Comparison of ENCODE assay signal across 8 mouse cellular contexts in genomic region chr15:103323070-103323454, GRCm38 (mm10). TPM values are rescaled to one million over a fixed set of nuclear protein-coding genes. Genes with fewer than 3 reads are reported as not detected.
A peak's percentile ranks its signal among the peaks of the same experiment; 100 is the strongest.
DNase-seq lines count a peak whose midpoint lies in the region; ATAC-seq and TF ChIP-seq lines count a peak whose summit lies in the region.

No protein-coding gene starts in this region.

- peak overlapping the region; percentile 69 for H3K27ac ChIP-seq in kidney, postnatal 0 days
- no peak overlapping the region for H3K27ac ChIP-seq in bone marrow, adult 2 months (ENCODE audit: control insufficient read depth, insufficient read depth, low read depth, low read length, poor library complexity)
- H3K27ac ChIP-seq in embryonic facial prominence, embryonic 15.5 days (replicated peaks) = peak overlapping the region; percentile 39; the same call in 1 of the 2 replicates
- H3K27ac ChIP-seq in intestine, embryonic 16.5 days (ENCODE audit: low read length) = no peak overlapping the region
- peak overlapping the region; percentile 80 for H3K27ac ChIP-seq in midbrain, embryonic 14.5 days (replicated peaks; ENCODE audit: low read depth, low read length)

- H3K36me3 ChIP-seq in kidney, postnatal 0 days (ENCODE audit: insufficient read depth, low read length) = no peaks in the 10 kb centered on the region
- peaks cover 9% of the 10 kb centered on the region for H3K36me3 ChIP-seq in embryonic facial prominence, embryonic 15.5 days
- H3K36me3 ChIP-seq in intestine, embryonic 16.5 days (ENCODE audit: control insufficient read depth, insufficient read depth, low read length) = no peaks in the 10 kb centered on the region
- H3K36me3 ChIP-seq in midbrain, embryonic 14.5 days (ENCODE audit: control insufficient read depth, insufficient read depth, low read length) = peaks cover 13% of the 10 kb centered on the region

- TF ChIP-seq CTCF in kidney, postnatal 0 days (IDR thresholded peaks at IDR 0.05; ENCODE audit: low read depth) = no peak; the same call in 1 of the 2 replicates
- TF ChIP-seq CTCF in bone marrow, adult 2 months (IDR thresholded peaks at IDR 0.05; ENCODE audit: control insufficient read depth, insufficient read depth, low read length) = no peak

- no peak for TF ChIP-seq POLR2A in bone marrow, adult 2 months (IDR thresholded peaks at IDR 0.05; ENCODE audit: borderline replicate concordance, control insufficient read depth, low read depth, low read length)

- DNase-seq in kidney, postnatal 0 days (ENCODE audit: low spot score) = no peak
- no peak for DNase-seq in kidney, adult 11 months
- no peak for DNase-seq in midbrain, embryonic 14.5 days
- DNase-seq in layer of hippocampus, adult 8-10 months (ENCODE audit: low spot score in 2 of 2) = no peak

- H3K27me3 ChIP-seq in kidney, postnatal 0 days (ENCODE audit: insufficient read depth, low read length) = no peaks in the 10 kb centered on the region
- no peaks in the 10 kb centered on the region for H3K27me3 ChIP-seq in embryonic facial prominence, embryonic 15.5 days
- no peaks in the 10 kb centered on the region for H3K27me3 ChIP-seq in intestine, embryonic 16.5 days (replicated peaks; ENCODE audit: control insufficient read depth, insufficient read depth, low read length)
- H3K27me3 ChIP-seq in midbrain, embryonic 14.5 days (ENCODE audit: control insufficient read depth, insufficient read depth, low read length) = no peaks in the 10 kb centered on the region

- H3K4me1 ChIP-seq in kidney, postnatal 0 days (replicated peaks; ENCODE audit: insufficient read depth, low read length) = peaks cover 8% of the 10 kb centered on the region; the same call in 1 of the 2 replicates
- no peaks in the 10 kb centered on the region for H3K4me1 ChIP-seq in bone marrow, adult 2 months (ENCODE audit: control insufficient read depth, insufficient read depth, low read length)
- peaks cover 41% of the 10 kb centered on the region for H3K4me1 ChIP-seq in embryonic facial prominence, embryonic 15.5 days
- peaks cover 19% of the 10 kb centered on the region for H3K4me1 ChIP-seq in intestine, embryonic 16.5 days (ENCODE audit: control insufficient read depth, insufficient read depth, low read length)
- H3K4me1 ChIP-seq in midbrain, embryonic 14.5 days (ENCODE audit: control insufficient read depth, insufficient read depth, low read length) = peaks cover 18% of the 10 kb centered on the region

- H3K9me3 ChIP-seq in kidney, postnatal 0 days (replicated peaks; ENCODE audit: low read length) = no peaks in the 10 kb centered on the region
- H3K9me3 ChIP-seq in embryonic facial prominence, embryonic 15.5 days (replicated peaks) = no peaks in the 10 kb centered on the region
- H3K9me3 ChIP-seq in intestine, embryonic 16.5 days (ENCODE audit: control insufficient read depth, low read length) = no peaks in the 10 kb centered on the region
- H3K9me3 ChIP-seq in midbrain, embryonic 14.5 days (ENCODE audit: control insufficient read depth, low read length) = no peaks in the 10 kb centered on the region

- under 1% methylated on average over 24 of the region's 26 CpGs for WGBS in kidney, postnatal 0 days
- WGBS in bone marrow, adult 2 months = 10% methylated on average over 25 of the region's 26 CpGs
- WGBS in embryonic facial prominence, embryonic 15.5 days = under 1% methylated on average over 17 of the region's 26 CpGs
- under 1% methylated on average over 21 of the region's 26 CpGs for WGBS in intestine, embryonic 16.5 days
- WGBS in midbrain, embryonic 14.5 days = 1% methylated on average over 25 of the region's 26 CpGs

- H3K4me2 ChIP-seq in kidney, postnatal 0 days (ENCODE audit: low read length) = peak overlapping the region; percentile 69
- peak overlapping the region; percentile 93 for H3K4me2 ChIP-seq in embryonic facial prominence, embryonic 15.5 days (replicated peaks)
- peak overlapping the region; percentile 85 for H3K4me2 ChIP-seq in intestine, embryonic 16.5 days (ENCODE audit: low read depth, low read length)
- peak overlapping the region; percentile 83 for H3K4me2 ChIP-seq in midbrain, embryonic 14.5 days (ENCODE audit: low read length)

- H3K4me3 ChIP-seq in kidney, postnatal 0 days (replicated peaks; ENCODE audit: low read depth, low read length) = peak overlapping the region; percentile 75
- peak overlapping the region; percentile 27 for H3K4me3 ChIP-seq in bone marrow, adult 2 months (replicated peaks; ENCODE audit: control insufficient read depth, low read depth, low read length)
- H3K4me3 ChIP-seq in embryonic facial prominence, embryonic 15.5 days (replicated peaks) = peak overlapping the region; percentile 69
- H3K4me3 ChIP-seq in intestine, embryonic 16.5 days (ENCODE audit: low read length) = peak overlapping the region; percentile 69
- peak overlapping the region; percentile 65 for H3K4me3 ChIP-seq in midbrain, embryonic 14.5 days (replicated peaks; ENCODE audit: low read depth, low read length)

- ATAC-seq in kidney, postnatal 0 days (replicated peaks; ENCODE audit: low FRiP score, low read depth) = peak; percentile 45
- peak; percentile 52; the same call in 1 of the 2 replicates for ATAC-seq in embryonic facial prominence, embryonic 15.5 days (ENCODE audit: insufficient number of reproducible peaks, low FRiP score, low TSS enrichment, low read depth)
- ATAC-seq in intestine, embryonic 16.5 days = peak; percentile 69
- ATAC-seq in midbrain, embryonic 14.5 days (ENCODE audit: low FRiP score, low TSS enrichment) = peak; percentile 76
- no peak for ATAC-seq in activated CD4-positive, CD25-positive, alpha-beta regulatory T cell, adult 4 months

- H3K9ac ChIP-seq in kidney, postnatal 0 days (ENCODE audit: low read depth, low read length) = peak overlapping the region; percentile 86
- H3K9ac ChIP-seq in embryonic facial prominence, embryonic 15.5 days = peak overlapping the region; percentile 73
- H3K9ac ChIP-seq in intestine, embryonic 16.5 days (ENCODE audit: low read depth, low read length) = peak overlapping the region; percentile 78
- H3K9ac ChIP-seq in midbrain, embryonic 14.5 days (replicated peaks; ENCODE audit: low read length) = peak overlapping the region; percentile 88

RNA-seq across cellular contexts. Expression of gene Gpr84, which starts 12.7 kb away (rescaled TPM):
- polyA plus RNA-seq in kidney, postnatal 0 days (2015; fragmentation: Nextera tagmentation; extraction: Ambion mirVana) = 0.47 and 0.65 TPM in 2 replicates
- polyA plus RNA-seq in bone marrow, adult 2 months (2011; ENCODE audit: insufficient read depth, insufficient read length, low replicate concordance, missing spikeins) = 1.5 and 2.3 TPM in 2 replicates
- 0.50 and 0.73 TPM in 2 replicates for polyA plus RNA-seq in embryonic facial prominence, embryonic 15.5 days (2015; fragmentation: Nextera tagmentation; extraction: Ambion mirVana)
- polyA plus RNA-seq in intestine, embryonic 16.5 days (2015; fragmentation: Nextera tagmentation; extraction: Ambion mirVana) = 0.09 and 0.20 TPM in 2 replicates
- 0.16 and 0.26 TPM in 2 replicates for polyA plus RNA-seq in midbrain, embryonic 14.5 days (2014; fragmentation: Nextera tagmentation; extraction: Ambion mirVana)
- polyA plus RNA-seq in activated CD4-positive, CD25-positive, alpha-beta regulatory T cell, adult 4 months (2017; shearing (Covaris generic)) = not detected
- total RNA-seq in layer of hippocampus, adult 8-10 months (2022) = 1 to 10 TPM in 2 of 4 experiments, under 1 TPM in 2; 0.35 to 9.3 (median 4.4) TPM

RNA-seq across cellular contexts. Expression of gene Zfp385a, which starts 16.8 kb away (rescaled TPM):
- polyA plus RNA-seq in kidney, postnatal 0 days (2015; fragmentation: Nextera tagmentation; extraction: Ambion mirVana) = 11.3 and 11.8 TPM in 2 replicates
- polyA plus RNA-seq in bone marrow, adult 2 months (2011; ENCODE audit: insufficient read depth, insufficient read length, low replicate concordance, missing spikeins) = 9.8 and 12.7 TPM in 2 replicates
- 16.1 and 18.9 TPM in 2 replicates for polyA plus RNA-seq in embryonic facial prominence, embryonic 15.5 days (2015; fragmentation: Nextera tagmentation; extraction: Ambion mirVana)
- 3.6 and 4.1 TPM in 2 replicates for polyA plus RNA-seq in intestine, embryonic 16.5 days (2015; fragmentation: Nextera tagmentation; extraction: Ambion mirVana)
- 18.3 and 20.9 TPM in 2 replicates for polyA plus RNA-seq in midbrain, embryonic 14.5 days (2014; fragmentation: Nextera tagmentation; extraction: Ambion mirVana)
- polyA plus RNA-seq in activated CD4-positive, CD25-positive, alpha-beta regulatory T cell, adult 4 months (2017; shearing (Covaris generic)) = not detected
- 10 to 100 TPM; 37.9 to 55.5 (median 47.0) TPM for total RNA-seq in layer of hippocampus, adult 8-10 months (2022)

RNA-seq across cellular contexts. Expression of gene Itga5, which starts 43.5 kb away (rescaled TPM):
- polyA plus RNA-seq in kidney, postnatal 0 days (2015; fragmentation: Nextera tagmentation; extraction: Ambion mirVana) = 19.4 and 22.0 TPM in 2 replicates
- 7.3 and 23.1 TPM in 2 replicates for polyA plus RNA-seq in bone marrow, adult 2 months (2011; ENCODE audit: insufficient read depth, insufficient read length, low replicate concordance, missing spikeins)
- polyA plus RNA-seq in embryonic facial prominence, embryonic 15.5 days (2015; fragmentation: Nextera tagmentation; extraction: Ambion mirVana) = 51.2 and 52.2 TPM in 2 replicates
- 40.3 and 43.0 TPM in 2 replicates for polyA plus RNA-seq in intestine, embryonic 16.5 days (2015; fragmentation: Nextera tagmentation; extraction: Ambion mirVana)
- 3.5 and 6.4 TPM in 2 replicates for polyA plus RNA-seq in midbrain, embryonic 14.5 days (2014; fragmentation: Nextera tagmentation; extraction: Ambion mirVana)
- 1 to 10 TPM; 1.3 to 2.2 TPM for polyA plus RNA-seq in activated CD4-positive, CD25-positive, alpha-beta regulatory T cell, adult 4 months (2017; shearing (Covaris generic))
- 1 to 10 TPM; 1.8 to 4.8 (median 2.9) TPM for total RNA-seq in layer of hippocampus, adult 8-10 months (2022)

RNA-seq across cellular contexts. Expression of gene Copz1, which starts 50.5 kb away (rescaled TPM):
- 237 and 263 TPM in 2 replicates for polyA plus RNA-seq in kidney, postnatal 0 days (2015; fragmentation: Nextera tagmentation; extraction: Ambion mirVana)
- polyA plus RNA-seq in bone marrow, adult 2 months (2011; ENCODE audit: insufficient read depth, insufficient read length, low replicate concordance, missing spikeins) = 146 and 155 TPM in 2 replicates
- 264 and 279 TPM in 2 replicates for polyA plus RNA-seq in embryonic facial prominence, embryonic 15.5 days (2015; fragmentation: Nextera tagmentation; extraction: Ambion mirVana)
- 297 and 298 TPM in 2 replicates for polyA plus RNA-seq in intestine, embryonic 16.5 days (2015; fragmentation: Nextera tagmentation; extraction: Ambion mirVana)
- 197 and 231 TPM in 2 replicates for polyA plus RNA-seq in midbrain, embryonic 14.5 days (2014; fragmentation: Nextera tagmentation; extraction: Ambion mirVana)
- polyA plus RNA-seq in activated CD4-positive, CD25-positive, alpha-beta regulatory T cell, adult 4 months (2017; shearing (Covaris generic)) = 100 to 1,000 TPM; 231 to 266 TPM
- total RNA-seq in layer of hippocampus, adult 8-10 months (2022) = 100 to 1,000 TPM in 1 of 4 experiments, 10 to 100 TPM in 3; 90.6 to 100 (median 94.2) TPM

Comparison
In these comparisons a context has a peak if more than half of its experiments do, and no peak if none do; other contexts are left out.
1. H3K27ac ChIP-seq: peak in kidney, postnatal 0 days (single experiment), embryonic facial prominence, embryonic 15.5 days (single experiment) and midbrain, embryonic 14.5 days (single experiment); none in bone marrow, adult 2 months (single experiment) and intestine, embryonic 16.5 days (single experiment).
2. Peak in every context shown above with its lines, with median percentiles within 50 percentile points of each other: H3K4me2 ChIP-seq, H3K4me3 ChIP-seq and H3K9ac ChIP-seq.